Mouse (Mus musculus) heart, postnatal 0 days (tissue): ENCODE results near the gene Dennd5b. TPM values are rescaled to one million over a fixed set of nuclear protein-coding genes. Genes with fewer than 3 reads are reported as not detected.
"Not testable (repeated sequence)": the region's sequence is repeated elsewhere in the genome, so short reads cannot be mapped to it uniquely, and the experiment has no call there.

Experiments
- ATAC-seq: fragments of 200-750 bp; cut with Nextera tagmentation; 2 replicates; pipeline ENCODE4 v1.8.0; 2017; ENCODE audit warnings: low read depth, moderate number of reproducible peaks, moderate library complexity; ENCODE audit not compliant: insufficient read depth
- DNase-seq: peaks from one replicate; pipeline ENCODE4 v3.0.0-alpha.2; 2016; ENCODE audit warnings: low spot score
- H3K27ac ChIP-seq: fragments of 300-500 bp; sonication (generic); 2 replicates; pipeline ENCODE4 v1.5.1; 2014; ENCODE audit warnings: low read depth, mild to moderate bottlenecking
- H3K27me3 ChIP-seq: fragments of 300-500 bp; sonication (generic); 2 replicates; pipeline ENCODE4 v1.6.1; 2014; ENCODE audit warnings: low read length, mixed read lengths; ENCODE audit not compliant: control insufficient read depth, insufficient read depth
- H3K36me3 ChIP-seq: fragments of 300-500 bp; sonication (generic); replicated peaks from 2 replicates; pipeline ENCODE4 v1.6.1; 2014; ENCODE audit warnings: low read length, mixed read lengths; ENCODE audit not compliant: control insufficient read depth, insufficient read depth
- H3K4me1 ChIP-seq: fragments of 300-500 bp; sonication (generic); 2 replicates; pipeline ENCODE4 v1.6.1; 2014; ENCODE audit warnings: antibody characterized with exemption; ENCODE audit not compliant: control insufficient read depth, insufficient read depth
- H3K4me2 ChIP-seq: fragments of 300-500 bp; sonication (generic); 2 replicates; pipeline ENCODE4 v1.6.1; 2014; ENCODE audit warnings: low read depth, mild to moderate bottlenecking, low read length, moderate library complexity
- H3K4me3 ChIP-seq: fragments of 300-500 bp; sonication (generic); 2 replicates; pipeline ENCODE4 v1.5.1; 2014; ENCODE audit warnings: low read depth, low read length
- H3K9ac ChIP-seq: fragments of 300-500 bp; sonication (generic); replicated peaks from 2 replicates; pipeline ENCODE4 v1.6.1; 2014; ENCODE audit warnings: low read depth, low read length, mixed read lengths
- H3K9me3 ChIP-seq: fragments of 300-500 bp; sonication (generic); replicated peaks from 2 replicates; pipeline ENCODE4 v1.6.1; 2016; ENCODE audit warnings: low read length; ENCODE audit not compliant: control insufficient read depth
- CTCF ChIP-seq: IDR thresholded peaks from 2 replicates; pipeline ENCODE4 v1.5.1; 2016; ENCODE audit warnings: antibody characterized with exemption, control low read depth, low read depth
- EP300 ChIP-seq: IDR thresholded peaks from 2 replicates; pipeline ENCODE4 v1.6.1; 2016; ENCODE audit warnings: antibody characterized with exemption, low read depth
- WGBS: fragments of 180-500 bp; shearing (Covaris S2); extraction: QIAGEN DNeasy Blood & Tissue Kit; methylation state at CpG from one replicate; pipeline ENCODE4 v1.1.7; 2014; 5-methylcytosine and 5-hydroxymethylcytosine counted together
- polyA plus RNA-seq: library from polyadenylated mRNA; unstranded; fragments of >200 nt; fragmentation: Nextera tagmentation; extraction: Ambion mirVana; gene quantifications from 2 replicates; pipeline ENCODE4 v1.2.1, GENCODE M21; 2015
- total RNA-seq: library from RNA; depleted of rRNA; stranded (reverse); fragments of >200 nt; gene quantifications from 2 replicates; pipeline ENCODE4 v1.2.3, GENCODE M21; 2014; ENCODE audit warnings: low replicate concordance

The Dennd5b gene
- total and polyA plus RNA-seq, 2 experiments from 2014 or later: 5.4 to 25.5 TPM

- Histone ChIP-seq H3K4me1 (no peaks in the 10 kb centered on the region), H3K27ac (no peak overlapping the region), H3K4me3 (no peak overlapping the region), H3K9me3 (no peaks in the 10 kb centered on the region), H3K9ac (no peak overlapping the region), H3K36me3 (peaks cover 36% of the 10 kb centered on the region), H3K27me3 (no peaks in the 10 kb centered on the region), H3K4me2 (no peak overlapping the region)
- ATAC-seq: no peak
- WGBS: 71% methylated on average over 5 of the region's 5 CpGs
- no peak for DNase-seq
- TF ChIP-seq CTCF: no peak
- TF ChIP-seq EP300: no peak
These were observed 107.0 kb downstream of the Dennd5b start for GRCm38 (mm10) chr6:148994327-148994999.

- H3K9me3 ChIP-seq: no peaks in the 10 kb centered on the region
- H3K36me3 ChIP-seq: peaks cover 31% of the 10 kb centered on the region
- no peak overlapping the region for H3K27ac ChIP-seq
- DNase-seq (peak; percentile 43), ATAC-seq (peak; percentile 63)
- no peak overlapping the region for H3K4me3 ChIP-seq
- no peaks in the 10 kb centered on the region for H3K4me1 ChIP-seq
- H3K4me2 ChIP-seq: no peak overlapping the region
- TF ChIP-seq CTCF (peak; percentile 62), EP300 (no peak)
- no peak overlapping the region for H3K9ac ChIP-seq
- WGBS: 32% methylated on average over 9 of the region's 9 CpGs
- no peaks in the 10 kb centered on the region for H3K27me3 ChIP-seq
These were observed 108.1 kb downstream of the Dennd5b start for GRCm38 (mm10) chr6:148993117-148994077.

GRCm38 (mm10) chr6:148992373-148993116 lies 108.9 kb downstream of the Dennd5b start:
- no peak for TF ChIP-seq EP300
- TF ChIP-seq CTCF: no peak
- Histone ChIP-seq H3K4me1 (no peaks in the 10 kb centered on the region), H3K4me2 (no peak overlapping the region), H3K36me3 (peaks cover 23% of the 10 kb centered on the region), H3K4me3 (no peak overlapping the region), H3K27me3 (no peaks in the 10 kb centered on the region), H3K27ac (no peak overlapping the region), H3K9ac (no peak overlapping the region; the same call in 1 of the 2 replicates), H3K9me3 (no peaks in the 10 kb centered on the region)
- DNase-seq (no peak), ATAC-seq (no peak)
- WGBS: 60% methylated on average over 4 of the region's 4 CpGs

- H3K9me3 ChIP-seq: no peaks in the 10 kb centered on the region
- H3K27me3 ChIP-seq: no peaks in the 10 kb centered on the region
- WGBS: 57% methylated on average over 6 of the region's 6 CpGs
- no peak overlapping the region for H3K4me2 ChIP-seq
- H3K36me3 ChIP-seq: peaks cover 18% of the 10 kb centered on the region
- H3K27ac ChIP-seq: no peak overlapping the region
- H3K4me3 ChIP-seq: no peak overlapping the region
- TF ChIP-seq EP300 (no peak), CTCF (no peak)
- ATAC-seq (no peak), DNase-seq (no peak)
- H3K4me1 ChIP-seq: no peaks in the 10 kb centered on the region
- peak overlapping the region; percentile 26; the same call in 1 of the 2 replicates for H3K9ac ChIP-seq
These were observed 109.7 kb downstream of the Dennd5b start for GRCm38 (mm10) chr6:148991660-148992372.

- not testable (repeated sequence) for H3K4me2 ChIP-seq, H3K9ac ChIP-seq, H3K36me3 ChIP-seq, H3K27ac ChIP-seq, DNase-seq, H3K4me3 ChIP-seq, H3K4me1 ChIP-seq, H3K27me3 ChIP-seq, H3K9me3 ChIP-seq, ATAC-seq
- WGBS: 83% methylated on average over 1 of the region's 3 CpGs
These were observed 111.5 kb downstream of the Dennd5b start for GRCm38 (mm10) chr6:148989792-148990491.
